Mouse (Mus musculus): ENCODE measurements around the gene Pik3ip1.

- TF ChIP-seq EP300 (IDR thresholded peaks at IDR 0.05; ENCODE audit: low read depth) (no peak), CTCF (IDR thresholded peaks at IDR 0.05; ENCODE audit: low read depth) (no peak)
Observed at GRCm38 (mm10) chr11:3283645-3284044, 46.6 kb upstream of the Pik3ip1 start.
